Mouse (Mus musculus): ENCODE measurements around the gene 4833423E24Rik.

Gene 4833423E24Rik

DNA sequence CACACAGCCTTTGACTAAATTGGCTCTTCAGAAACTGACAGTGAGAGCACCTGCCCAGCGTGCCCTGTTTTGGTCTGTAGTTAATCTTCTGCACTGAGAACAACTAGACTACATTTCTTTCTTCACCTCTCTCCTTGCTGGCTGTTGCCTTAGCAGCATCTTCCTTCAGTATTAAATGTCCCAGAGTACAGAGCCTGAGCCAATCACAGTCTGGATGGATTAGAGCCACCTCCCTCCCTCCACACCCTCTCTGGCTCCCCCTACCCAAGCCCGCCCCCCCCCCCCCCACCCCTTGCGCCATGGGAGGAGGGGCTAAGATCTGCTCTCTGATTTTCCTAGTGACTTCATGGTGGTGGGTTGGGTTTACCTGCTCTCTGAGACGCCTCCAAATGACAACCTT lies at the start of gene 4833423E24Rik:
4833423E24Rik (minus strand) TSS at position 146 of the 400 bp plus-strand sequence.
- DNase-seq (ENCODE audit: low spot score in 2 of 2): no peak

- DNase-seq (ENCODE audit: low spot score in 2 of 2): no peak
Observed at GRCm38 (mm10) chr2:85561187-85561586, 42.4 kb upstream of the 4833423E24Rik start.

- DNase-seq (ENCODE audit: low spot score in 2 of 2): no peak
Observed at GRCm38 (mm10) chr2:85560226-85560625, 41.4 kb upstream of the 4833423E24Rik start.

DNA sequence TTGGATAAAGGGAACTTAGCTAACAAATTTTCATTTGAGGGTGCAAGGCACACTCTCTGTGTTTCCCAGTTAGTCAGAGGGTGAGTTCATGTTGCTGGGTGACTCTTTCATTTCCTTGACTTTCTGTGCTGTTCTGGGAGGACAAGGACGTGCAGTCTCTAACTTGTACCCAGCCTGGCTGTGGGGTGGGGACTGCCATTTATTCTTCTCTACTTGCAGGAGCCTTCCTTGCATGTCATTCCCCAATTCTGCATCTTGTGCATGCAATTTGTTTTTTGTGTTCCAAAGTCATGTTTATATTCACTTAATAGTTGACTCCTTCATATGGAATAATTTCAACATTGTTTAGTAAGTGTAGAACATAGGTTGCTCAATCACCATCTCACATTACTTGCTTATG lies 36.0 kb upstream of the 4833423E24Rik start:
- DNase-seq (ENCODE audit: low spot score in 2 of 2): no peak

DNA sequence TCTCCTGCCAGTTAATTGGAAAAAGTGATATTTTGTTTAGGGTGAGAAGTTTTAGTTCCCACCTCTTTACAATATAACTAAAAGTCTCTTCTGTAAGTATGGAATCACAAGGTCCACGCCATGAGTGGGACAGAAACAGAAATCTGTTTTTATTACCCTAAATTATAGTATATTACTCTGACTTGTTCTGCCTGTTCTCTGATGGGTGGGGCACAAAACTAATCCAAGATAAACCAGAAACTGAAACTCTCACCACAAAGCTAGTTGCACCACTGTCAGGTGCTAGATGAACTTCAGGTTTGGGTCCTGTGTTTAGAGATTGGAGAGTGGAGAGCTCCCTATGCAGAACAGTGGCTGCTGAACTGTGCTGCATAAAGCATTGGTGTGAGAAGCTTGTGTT lies 15.1 kb upstream of the 4833423E24Rik start:
- no peak for DNase-seq (ENCODE audit: low spot score in 2 of 2)

- no peak for DNase-seq (ENCODE audit: low spot score in 2 of 2)
Observed at GRCm38 (mm10) chr2:85532082-85532778, 13.4 kb upstream of the 4833423E24Rik start.

DNA sequence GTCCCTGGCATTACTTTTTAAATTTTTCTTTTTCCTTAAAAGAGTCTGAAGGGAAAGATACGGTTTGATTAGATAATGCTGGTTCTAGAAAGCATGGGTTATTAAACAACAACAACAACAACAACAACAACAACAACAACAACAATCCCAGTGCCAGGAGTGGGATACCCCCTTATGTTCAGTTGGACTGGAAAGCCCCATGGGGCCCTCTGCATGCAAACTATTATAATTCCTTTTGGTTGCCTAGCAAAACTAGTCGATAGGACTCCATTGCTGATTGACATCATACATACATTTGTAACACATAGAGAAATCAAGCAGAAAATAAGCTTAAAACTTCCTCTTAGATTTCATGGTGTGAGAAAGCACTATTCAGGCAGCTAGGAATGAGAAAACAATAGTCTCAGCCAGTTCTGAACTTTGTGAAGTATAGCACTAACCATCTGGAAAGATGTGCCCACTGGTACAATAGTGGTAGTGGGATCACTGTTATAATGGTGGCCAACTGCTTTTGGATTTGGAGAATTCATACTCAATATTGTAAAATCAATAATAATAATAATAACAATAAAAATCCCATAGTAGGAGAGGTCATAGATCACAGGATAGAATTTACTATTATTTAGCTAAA lies 4.2 kb upstream of the 4833423E24Rik start:
- DNase-seq (ENCODE audit: low spot score in 2 of 2): no peak

GRCm38 (mm10) chr2:85518292-85518691 lies 532 bp downstream of the 4833423E24Rik start:
- peak; percentile 34 to 46 for DNase-seq (ENCODE audit: low spot score in 2 of 2)

DNA sequence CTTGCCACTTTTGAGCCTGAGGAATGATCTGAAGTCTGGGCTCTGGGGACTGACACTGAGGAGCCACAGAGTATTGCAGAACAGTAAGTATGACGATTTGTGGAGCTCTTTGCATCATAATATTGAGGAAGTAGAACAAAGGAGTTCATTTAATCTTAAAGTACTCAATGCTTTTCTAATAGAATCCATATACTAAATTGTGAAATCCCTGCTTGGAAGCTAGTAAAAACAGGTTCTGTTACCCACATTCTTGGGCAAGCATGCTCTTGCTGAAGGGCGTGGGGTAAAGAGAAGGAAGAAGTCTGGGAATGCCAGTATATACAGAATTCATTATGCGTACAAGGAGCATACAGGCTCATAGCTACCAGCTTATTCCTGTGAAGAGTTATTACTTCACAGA lies 8.4 kb downstream of the 4833423E24Rik start:
- DNase-seq (ENCODE audit: low spot score in 2 of 2): peak in 1 of 2 experiments; percentile 7

- no peak for DNase-seq (ENCODE audit: low spot score in 2 of 2)
Observed at GRCm38 (mm10) chr2:85490396-85490795, 28.4 kb downstream of the 4833423E24Rik start.

GRCm38 (mm10) chr2:85466801-85467325 lies 52.0 kb downstream of the 4833423E24Rik start:
- no peak for DNase-seq (ENCODE audit: low spot score in 2 of 2)

GRCm38 (mm10) chr2:85443539-85443938 lies 75.3 kb downstream of the 4833423E24Rik start, which contains the start of gene Olfr995:
Olfr995 (minus strand) TSS chr2:85443639.
- no peak for DNase-seq (ENCODE audit: low spot score in 2 of 2)

DNA sequence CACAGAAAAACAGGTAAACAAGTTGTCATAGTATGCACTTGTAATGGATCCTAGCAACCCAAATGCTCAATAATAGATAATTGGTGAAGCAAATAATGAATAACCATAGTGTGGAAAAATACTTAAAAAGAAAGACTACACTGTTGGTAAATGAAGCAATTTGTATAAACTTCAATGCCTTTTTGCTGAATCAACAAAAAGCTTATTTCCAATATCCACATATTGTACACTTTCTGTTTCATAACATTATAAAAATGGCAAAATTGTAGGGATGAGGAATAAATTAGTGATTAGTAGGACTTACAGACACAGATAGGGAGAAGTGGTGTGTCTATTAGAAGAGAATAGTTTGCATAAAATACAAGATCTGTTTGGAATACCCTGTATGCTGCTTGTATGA lies 76.3 kb downstream of the 4833423E24Rik start:
- DNase-seq (ENCODE audit: low spot score in 2 of 2): no peak

- no peak for DNase-seq (ENCODE audit: low spot score in 2 of 2)
Observed at GRCm38 (mm10) chr2:85436351-85436750, 82.5 kb downstream of the 4833423E24Rik start, which contains the start of gene Olfr994. Olfr994 (minus strand) TSS chr2:85436451.

Measured in urinary bladder, adult 18-20 months (tissue).